Mouse (Mus musculus): Measurements from ENCODE around the gene Slc44a4. TPM values are rescaled to one million over a fixed set of nuclear protein-coding genes. Genes with fewer than 3 reads are reported as not detected.

The Slc44a4 gene
- polyA plus RNA-seq, 2 experiments: 1.0 to 2.7 TPM

DNA sequence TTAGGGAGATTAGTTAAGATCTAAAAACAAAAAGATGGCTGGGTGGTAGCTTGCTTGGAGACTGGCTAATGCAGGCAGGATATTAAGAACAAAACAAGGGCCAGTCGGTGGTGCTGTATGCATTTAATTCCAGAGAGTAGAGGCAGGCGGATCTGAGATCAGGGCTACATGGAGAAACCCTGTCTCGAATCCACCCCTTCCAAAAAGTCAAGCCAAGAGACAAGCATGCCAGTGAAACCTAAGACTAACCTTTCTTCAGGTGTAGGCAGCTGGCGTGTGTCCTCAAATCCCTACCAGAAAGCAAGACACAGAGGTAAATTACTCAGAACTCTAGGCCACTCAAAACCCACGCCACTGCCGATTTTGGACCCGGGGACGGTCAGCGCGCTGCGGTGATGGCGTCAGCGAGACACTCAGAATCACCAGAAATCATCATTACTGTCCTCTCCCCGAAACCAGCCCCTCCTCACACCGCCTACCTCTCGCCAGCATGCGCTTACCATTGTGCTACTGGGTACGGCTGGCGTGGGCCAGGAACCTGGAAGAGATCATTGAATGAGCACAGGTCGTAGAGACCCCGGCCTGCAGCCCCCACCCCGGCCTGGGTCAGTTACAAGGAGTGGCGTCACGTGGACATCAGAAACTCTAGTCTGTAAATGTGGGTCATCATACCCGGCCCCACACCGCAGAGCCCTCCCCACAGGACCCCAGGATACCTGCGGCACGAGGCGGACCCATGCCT lies 37.5 kb downstream of the Slc44a4 start:
- peak overlapping the region; percentile 89 for H3K4me2 ChIP-seq (ENCODE audit: low read depth)
- ATAC-seq (ENCODE audit: insufficient read depth) (peak; percentile 6; the same call in 1 of the 2 replicates), DNase-seq (ENCODE audit: low read depth in 3 of 3, low spot score in 3 of 3) (no peak)
- peaks cover 20% of the 10 kb centered on the region for H3K36me3 ChIP-seq (replicated peaks; ENCODE audit: control insufficient read depth, insufficient read depth, low read depth)
- peak overlapping the region; percentile 81 for H3K27ac ChIP-seq
- TF ChIP-seq CTCF (IDR thresholded peaks at IDR 0.05; ENCODE audit: low read depth) (no peak), EP300 (IDR thresholded peaks at IDR 0.05; ENCODE audit: low read depth) (no peak)
- no peaks in the 10 kb centered on the region for H3K9me3 ChIP-seq (ENCODE audit: control insufficient read depth, low read length)
- peak overlapping the region; percentile 67 to 96 for H3K4me3 ChIP-seq (ENCODE audit: insufficient read depth in 1 of 2, low read depth in 2 of 2, low read length in 2 of 2)
- peaks cover under 1% of the 10 kb centered on the region for H3K27me3 ChIP-seq (ENCODE audit: control insufficient read depth, insufficient read depth, low read length)
- peaks cover 0 to 7% of the 10 kb centered on the region in 2 experiments for H3K4me1 ChIP-seq (replicated peaks; ENCODE audit: control insufficient read depth in 2 of 2, insufficient read depth in 2 of 2, low read length in 1 of 2)
- H3K9ac ChIP-seq (replicated peaks): peak overlapping the region; percentile 83
- under 1% methylated on average over 29 of the region's 29 CpGs for WGBS (ENCODE audit: insufficient replicate concordance)

DNA sequence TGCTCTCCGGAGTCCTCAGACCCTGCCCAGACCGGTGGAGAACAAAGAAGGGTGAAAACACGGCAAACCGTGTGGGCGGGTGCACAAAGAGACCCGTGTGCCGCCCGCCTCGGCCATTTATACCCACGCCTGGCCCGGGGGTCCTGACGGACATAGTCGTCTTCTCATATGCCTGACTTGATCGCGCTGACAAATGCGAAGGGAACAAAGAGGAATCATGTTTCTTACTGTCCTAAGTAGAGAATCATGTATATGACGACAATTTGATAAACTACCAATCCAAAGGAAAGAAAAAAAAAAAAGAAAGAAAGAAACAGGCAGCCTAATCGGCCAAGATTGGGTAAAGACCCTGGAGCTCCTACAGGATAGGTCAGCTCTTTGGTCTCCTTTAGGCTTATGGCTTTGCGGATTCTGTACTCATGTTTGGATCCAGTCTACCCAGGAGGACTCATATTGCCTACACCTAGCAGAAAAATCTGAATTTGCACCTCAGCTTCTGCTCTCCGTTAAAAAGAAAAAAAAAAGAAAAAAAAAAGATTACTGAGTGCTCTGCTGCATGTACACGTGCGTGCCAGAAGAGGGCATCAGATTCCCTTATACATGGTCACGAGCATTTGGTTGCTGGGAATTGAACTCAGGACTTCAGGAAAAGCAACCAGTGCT lies 38.2 kb downstream of the Slc44a4 start:
- Histone ChIP-seq H3K4me1 (replicated peaks; ENCODE audit: control insufficient read depth in 2 of 2, insufficient read depth in 2 of 2, low read length in 1 of 2) (peaks cover 0 to 7% of the 10 kb centered on the region in 2 experiments), H3K4me2 (ENCODE audit: low read depth) (peak overlapping the region; percentile 89), H3K9ac (replicated peaks) (peak overlapping the region; percentile 83), H3K27me3 (ENCODE audit: control insufficient read depth, insufficient read depth, low read length) (peaks cover 5% of the 10 kb centered on the region), H3K9me3 (ENCODE audit: control insufficient read depth, low read length) (no peaks in the 10 kb centered on the region), H3K4me3 (ENCODE audit: insufficient read depth in 1 of 2, low read depth in 2 of 2, low read length in 2 of 2) (peak overlapping the region; percentile 67 to 96), H3K27ac (peak overlapping the region; percentile 81), H3K36me3 (replicated peaks; ENCODE audit: control insufficient read depth, insufficient read depth, low read depth) (peaks cover 20% of the 10 kb centered on the region)
- DNase-seq (ENCODE audit: low read depth in 3 of 3, low spot score in 3 of 3): no peak
- TF ChIP-seq CTCF (IDR thresholded peaks at IDR 0.05; ENCODE audit: low read depth) (peak; percentile 78), EP300 (IDR thresholded peaks at IDR 0.05; ENCODE audit: low read depth) (peak; percentile 63)
- WGBS (ENCODE audit: insufficient replicate concordance): under 1% methylated on average over 23 of the region's 23 CpGs
- ATAC-seq (ENCODE audit: insufficient read depth): peak; percentile 75

DNA sequence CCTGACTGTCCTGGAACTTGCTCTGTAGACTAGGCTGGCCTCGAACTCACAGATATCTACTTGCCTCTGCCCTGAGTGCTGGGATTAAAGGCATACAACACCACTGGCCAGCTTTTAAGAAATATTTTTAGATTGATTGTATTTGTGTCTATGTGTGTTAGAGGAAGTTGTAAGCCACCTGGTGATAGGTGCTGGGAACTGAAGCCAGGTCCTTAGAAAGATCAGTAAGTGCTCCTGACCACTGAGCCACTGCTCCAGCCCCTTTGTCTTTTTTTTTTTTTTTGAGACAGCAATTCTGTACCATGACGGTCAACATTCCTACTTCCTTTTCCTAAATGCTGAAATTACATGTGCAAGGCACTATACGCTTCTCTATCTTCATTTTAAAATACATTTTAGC lies 39.0 kb downstream of the Slc44a4 start:
- peaks cover 5% of the 10 kb centered on the region for H3K27me3 ChIP-seq (ENCODE audit: control insufficient read depth, insufficient read depth, low read length)
- 68% methylated on average over 3 of the region's 3 CpGs for WGBS (ENCODE audit: insufficient replicate concordance)
- peaks cover 20% of the 10 kb centered on the region for H3K36me3 ChIP-seq (replicated peaks; ENCODE audit: control insufficient read depth, insufficient read depth, low read depth)
- H3K9ac ChIP-seq (replicated peaks): peak overlapping the region; percentile 83
- no peak for ATAC-seq (ENCODE audit: insufficient read depth)
- TF ChIP-seq CTCF (IDR thresholded peaks at IDR 0.05; ENCODE audit: low read depth) (no peak), EP300 (IDR thresholded peaks at IDR 0.05; ENCODE audit: low read depth) (no peak)
- no peak for DNase-seq (ENCODE audit: low read depth in 3 of 3, low spot score in 3 of 3)
- H3K4me2 ChIP-seq (ENCODE audit: low read depth): peak overlapping the region; percentile 89
- peaks cover 0 to 7% of the 10 kb centered on the region in 2 experiments for H3K4me1 ChIP-seq (replicated peaks; ENCODE audit: control insufficient read depth in 2 of 2, insufficient read depth in 2 of 2, low read length in 1 of 2)
- no peak overlapping the region for H3K27ac ChIP-seq
- H3K9me3 ChIP-seq (ENCODE audit: control insufficient read depth, low read length): no peaks in the 10 kb centered on the region
- peak overlapping the region; percentile 67 to 96; a peak in 2 of 4 replicates for H3K4me3 ChIP-seq (ENCODE audit: insufficient read depth in 1 of 2, low read depth in 2 of 2, low read length in 2 of 2)

DNA sequence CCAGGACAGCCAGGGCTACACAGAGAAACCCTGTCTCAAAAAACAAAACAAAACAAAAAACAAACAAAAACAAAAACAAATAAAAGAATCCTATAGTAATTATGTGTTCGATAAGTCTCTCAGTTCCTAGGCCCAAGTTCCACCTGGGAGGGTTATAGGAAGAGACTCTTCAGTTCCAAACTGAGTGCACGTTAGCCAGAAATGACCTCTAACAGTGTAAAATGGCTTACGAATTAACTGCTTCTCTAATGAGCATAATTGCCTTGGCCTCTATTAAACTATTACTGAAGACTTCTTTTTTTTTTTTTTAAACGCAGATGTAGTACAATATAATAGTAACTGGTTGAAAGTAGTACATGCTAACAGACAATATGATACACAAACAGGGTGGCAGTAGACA lies 39.6 kb downstream of the Slc44a4 start:
- H3K4me3 ChIP-seq (ENCODE audit: insufficient read depth in 1 of 2, low read depth in 2 of 2, low read length in 2 of 2): no peak overlapping the region
- H3K4me1 ChIP-seq (replicated peaks; ENCODE audit: control insufficient read depth in 2 of 2, insufficient read depth in 2 of 2, low read length in 1 of 2): peaks cover 0 to 7% of the 10 kb centered on the region in 2 experiments
- TF ChIP-seq EP300 (IDR thresholded peaks at IDR 0.05; ENCODE audit: low read depth) (no peak), CTCF (IDR thresholded peaks at IDR 0.05; ENCODE audit: low read depth) (no peak)
- DNase-seq (ENCODE audit: low read depth in 3 of 3, low spot score in 3 of 3) (no peak), ATAC-seq (ENCODE audit: insufficient read depth) (no peak)
- H3K9ac ChIP-seq (replicated peaks): no peak overlapping the region
- no peaks in the 10 kb centered on the region for H3K9me3 ChIP-seq (ENCODE audit: control insufficient read depth, low read length)
- H3K36me3 ChIP-seq (replicated peaks; ENCODE audit: control insufficient read depth, insufficient read depth, low read depth): peaks cover 20% of the 10 kb centered on the region
- H3K27me3 ChIP-seq (ENCODE audit: control insufficient read depth, insufficient read depth, low read length): peaks cover 5% of the 10 kb centered on the region
- no peak overlapping the region for H3K27ac ChIP-seq
- no peak overlapping the region for H3K4me2 ChIP-seq (ENCODE audit: low read depth)
- 83% methylated on average over 4 of the region's 4 CpGs for WGBS (ENCODE audit: insufficient replicate concordance)

DNA sequence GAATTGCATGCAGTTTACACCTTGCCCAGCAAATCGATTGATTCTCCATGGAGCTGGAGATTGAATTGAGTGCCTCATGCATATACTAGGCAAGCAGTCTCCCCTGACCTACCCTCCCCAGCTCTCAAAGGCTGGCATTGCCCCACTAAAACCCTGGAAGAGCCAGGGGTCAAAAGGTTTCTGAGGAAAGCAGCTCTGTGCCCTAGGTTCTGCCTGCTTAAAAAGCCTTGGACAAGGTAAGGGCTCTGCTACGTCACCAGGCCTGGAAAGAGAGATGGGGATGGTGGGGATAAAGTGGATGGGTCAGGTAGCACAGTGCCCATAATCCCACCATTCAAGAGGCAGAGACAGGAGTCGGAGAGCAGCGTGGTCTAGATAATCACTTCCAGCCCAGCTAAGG lies 40.6 kb downstream of the Slc44a4 start:
- no peak overlapping the region for H3K9ac ChIP-seq (replicated peaks)
- 74% methylated on average over 4 of the region's 4 CpGs for WGBS (ENCODE audit: insufficient replicate concordance)

More for the DNA sequence above, 40.6 kb downstream of the Slc44a4 start:
- Histone ChIP-seq H3K4me1 (replicated peaks; ENCODE audit: control insufficient read depth in 2 of 2, insufficient read depth in 2 of 2, low read length in 1 of 2) (peaks cover 4 to 12% of the 10 kb centered on the region in 2 experiments), H3K9me3 (ENCODE audit: control insufficient read depth, low read length) (no peaks in the 10 kb centered on the region), H3K36me3 (replicated peaks; ENCODE audit: control insufficient read depth, insufficient read depth, low read depth) (peaks cover 17% of the 10 kb centered on the region), H3K27me3 (ENCODE audit: control insufficient read depth, insufficient read depth, low read length) (peaks cover 5% of the 10 kb centered on the region), H3K4me2 (ENCODE audit: low read depth) (no peak overlapping the region), H3K4me3 (ENCODE audit: insufficient read depth in 1 of 2, low read depth in 2 of 2, low read length in 2 of 2) (no peak overlapping the region), H3K27ac (no peak overlapping the region)
- DNase-seq (ENCODE audit: low read depth in 3 of 3, low spot score in 3 of 3) (no peak), ATAC-seq (ENCODE audit: insufficient read depth) (no peak)
- TF ChIP-seq EP300 (IDR thresholded peaks at IDR 0.05; ENCODE audit: low read depth) (no peak), CTCF (IDR thresholded peaks at IDR 0.05; ENCODE audit: low read depth) (no peak)
